Mouse (Mus musculus) intestine, embryonic 16.5 days (tissue): ENCODE results near the gene Gramd1a. TPM values are rescaled to one million over a fixed set of nuclear protein-coding genes. Genes with fewer than 3 reads are reported as not detected.

Experiments used
- ATAC-seq: fragments of 200-750 bp; cut with Nextera tagmentation; 2 replicates; pipeline ENCODE4 v1.8.0; 2017; ENCODE audit warnings: moderate TSS enrichment, moderate library complexity
- H3K27ac ChIP-seq: fragments of 300-500 bp; sonication (generic); 2 replicates; pipeline ENCODE4 v1.5.1; 2014; ENCODE audit warnings: mild to moderate bottlenecking, low read length
- H3K27me3 ChIP-seq: fragments of 300-500 bp; sonication (generic); replicated peaks from 2 replicates; pipeline ENCODE4 v1.6.1; 2014; ENCODE audit warnings: low read length, control low read depth, mixed read lengths; ENCODE audit not compliant: control insufficient read depth, insufficient read depth
- H3K36me3 ChIP-seq: fragments of 300-500 bp; sonication (generic); 2 replicates; pipeline ENCODE4 v1.6.1; 2014; ENCODE audit warnings: low read length, control low read depth; ENCODE audit not compliant: control insufficient read depth, insufficient read depth
- H3K4me1 ChIP-seq: fragments of 300-500 bp; sonication (generic); 2 replicates; pipeline ENCODE4 v1.6.1; 2014; ENCODE audit warnings: low read length, control low read depth, mixed read lengths; ENCODE audit not compliant: control insufficient read depth, insufficient read depth
- H3K4me2 ChIP-seq: fragments of 300-500 bp; sonication (generic); 2 replicates; pipeline ENCODE4 v1.6.1; 2014; ENCODE audit warnings: low read depth, low read length, control low read depth
- H3K4me3 ChIP-seq: fragments of 300-500 bp; sonication (generic); 2 replicates; pipeline ENCODE4 v1.5.1; 2014; ENCODE audit warnings: mild to moderate bottlenecking, low read length
- H3K9ac ChIP-seq: fragments of 300-500 bp; sonication (generic); 2 replicates; pipeline ENCODE4 v1.6.1; 2014; ENCODE audit warnings: low read depth, low read length
- H3K9me3 ChIP-seq: fragments of 300-500 bp; sonication (generic); 2 replicates; pipeline ENCODE4 v1.6.1; 2016; ENCODE audit warnings: low read length, control low read depth; ENCODE audit not compliant: control insufficient read depth
- WGBS: fragments of 180-500 bp; shearing (Covaris S2); extraction: QIAGEN DNeasy Blood & Tissue Kit; methylation state at CpG from one replicate; pipeline ENCODE4 v1.1.7; 2014; 5-methylcytosine and 5-hydroxymethylcytosine counted together
- polyA plus RNA-seq: library from polyadenylated mRNA; unstranded; fragments of >200 nt; fragmentation: Nextera tagmentation; extraction: Ambion mirVana; gene quantifications from 2 replicates; pipeline ENCODE4 v1.2.1, GENCODE M21; 2015

The Gramd1a gene
- polyA plus RNA-seq, 1 experiment from 2014 or later = 39.7 TPM

DNA sequence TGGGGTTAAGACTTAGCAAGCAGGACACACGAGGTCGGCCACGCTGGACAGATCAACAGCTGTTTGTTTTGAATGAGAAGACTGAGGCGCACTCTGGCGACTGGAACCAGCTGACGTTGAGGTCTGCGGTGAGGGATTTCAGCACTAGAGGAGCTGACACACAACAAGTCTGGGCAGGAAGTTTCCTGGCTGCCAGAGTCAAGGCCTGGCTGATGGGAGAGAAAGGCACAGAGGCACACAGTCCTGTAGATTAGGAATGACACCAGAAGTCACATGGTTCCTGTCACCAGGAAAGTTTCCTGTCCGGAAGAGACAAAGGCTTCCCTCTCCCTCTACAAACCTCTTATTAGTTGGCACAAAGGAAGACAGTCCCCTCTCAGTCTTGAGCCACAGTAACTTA lies 12.7 kb upstream of the Gramd1a start:
- ATAC-seq = no peak
- H3K36me3 ChIP-seq = no peaks in the 10 kb centered on the region
- no peak overlapping the region for H3K9ac ChIP-seq
- WGBS = 29% methylated on average over 8 of the region's 8 CpGs
- no peak overlapping the region for H3K4me2 ChIP-seq
- H3K4me3 ChIP-seq = no peak overlapping the region
- no peaks in the 10 kb centered on the region for H3K9me3 ChIP-seq
- no peaks in the 10 kb centered on the region for H3K27me3 ChIP-seq
- H3K4me1 ChIP-seq = no peaks in the 10 kb centered on the region
- no peak overlapping the region for H3K27ac ChIP-seq

DNA sequence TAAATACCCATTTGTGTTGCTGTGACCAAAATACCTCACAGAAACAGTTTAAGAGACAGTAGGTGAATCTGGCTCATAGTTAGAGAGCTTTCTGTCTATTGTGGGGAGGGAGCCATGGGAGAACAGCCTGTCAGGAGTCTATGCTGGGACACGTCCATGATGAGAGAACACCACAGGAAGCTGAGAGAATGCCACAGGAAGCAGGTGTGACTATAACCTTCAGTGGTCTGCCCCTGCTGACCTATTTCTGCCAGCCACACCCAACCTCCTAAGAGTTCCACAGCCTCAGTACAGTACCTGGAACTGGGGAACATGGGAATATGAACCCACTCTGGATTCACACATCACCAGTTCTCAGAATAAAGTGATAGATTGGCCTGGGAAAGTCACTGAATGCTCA lies 9.1 kb upstream of the Gramd1a start:
- Histone ChIP-seq H3K9me3 (no peaks in the 10 kb centered on the region), H3K4me3 (no peak overlapping the region), H3K36me3 (no peaks in the 10 kb centered on the region), H3K4me2 (no peak overlapping the region), H3K27ac (no peak overlapping the region), H3K4me1 (no peaks in the 10 kb centered on the region), H3K9ac (no peak overlapping the region), H3K27me3 (no peaks in the 10 kb centered on the region)
- no peak for ATAC-seq
- WGBS = 59% methylated on average over 1 of the region's 1 CpGs

GRCm38 (mm10) chr7:31163666-31164577 lies 8.2 kb upstream of the Gramd1a start:
- no peak overlapping the region for H3K4me2 ChIP-seq
- no peaks in the 10 kb centered on the region for H3K4me1 ChIP-seq
- no peak overlapping the region for H3K27ac ChIP-seq
- H3K9me3 ChIP-seq = no peaks in the 10 kb centered on the region
- no peaks in the 10 kb centered on the region for H3K36me3 ChIP-seq
- ATAC-seq = no peak
- no peak overlapping the region for H3K4me3 ChIP-seq
- H3K27me3 ChIP-seq = no peaks in the 10 kb centered on the region
- WGBS = 62% methylated on average over 3 of the region's 3 CpGs
- no peak overlapping the region for H3K9ac ChIP-seq

GRCm38 (mm10) chr7:31162324-31162723 lies 6.6 kb upstream of the Gramd1a start:
- WGBS = 64% methylated on average over 11 of the region's 11 CpGs
- H3K9ac ChIP-seq = no peak overlapping the region
- H3K4me2 ChIP-seq = no peak overlapping the region
- H3K36me3 ChIP-seq = no peaks in the 10 kb centered on the region
- no peaks in the 10 kb centered on the region for H3K4me1 ChIP-seq
- no peak for ATAC-seq
- no peak overlapping the region for H3K27ac ChIP-seq
- no peak overlapping the region for H3K4me3 ChIP-seq
- H3K27me3 ChIP-seq = no peaks in the 10 kb centered on the region
- H3K9me3 ChIP-seq = no peaks in the 10 kb centered on the region

DNA sequence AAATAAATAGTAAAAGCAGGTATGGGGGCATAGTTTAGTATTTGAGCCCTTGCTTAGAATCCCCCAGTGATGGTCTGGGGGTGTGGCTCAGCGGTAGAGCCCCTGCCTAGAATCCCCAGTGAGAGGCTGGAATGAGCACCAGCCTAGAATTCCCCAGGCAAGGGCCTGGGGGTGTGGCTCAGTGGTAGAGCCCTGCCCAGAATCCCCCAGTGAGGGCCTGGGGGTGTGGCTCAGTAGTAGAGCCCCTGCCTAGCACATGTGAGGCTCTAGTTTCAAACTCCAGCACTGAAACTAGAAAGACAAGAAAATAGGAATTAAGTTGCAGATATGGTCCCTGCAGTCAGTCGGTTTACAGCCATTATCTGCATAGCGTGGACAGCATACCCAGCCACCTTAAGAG lies 6.1 kb upstream of the Gramd1a start:
- Histone ChIP-seq H3K36me3 (no peaks in the 10 kb centered on the region), H3K9ac (no peak overlapping the region), H3K4me3 (no peak overlapping the region), H3K27ac (no peak overlapping the region), H3K27me3 (no peaks in the 10 kb centered on the region), H3K9me3 (no peaks in the 10 kb centered on the region), H3K4me2 (no peak overlapping the region), H3K4me1 (no peaks in the 10 kb centered on the region)
- no peak for ATAC-seq
- WGBS = 51% methylated on average over 3 of the region's 3 CpGs

- H3K4me3 ChIP-seq = no peak overlapping the region
- no peak overlapping the region for H3K27ac ChIP-seq
- no peak overlapping the region for H3K4me2 ChIP-seq
- H3K36me3 ChIP-seq = no peaks in the 10 kb centered on the region
- H3K27me3 ChIP-seq = no peaks in the 10 kb centered on the region
- ATAC-seq = no peak
- no peaks in the 10 kb centered on the region for H3K9me3 ChIP-seq
- H3K9ac ChIP-seq = no peak overlapping the region
- WGBS = 77% methylated on average over 3 of the region's 3 CpGs
- H3K4me1 ChIP-seq = no peaks in the 10 kb centered on the region
Observed at GRCm38 (mm10) chr7:31161246-31161645, 5.5 kb upstream of the Gramd1a start.

DNA sequence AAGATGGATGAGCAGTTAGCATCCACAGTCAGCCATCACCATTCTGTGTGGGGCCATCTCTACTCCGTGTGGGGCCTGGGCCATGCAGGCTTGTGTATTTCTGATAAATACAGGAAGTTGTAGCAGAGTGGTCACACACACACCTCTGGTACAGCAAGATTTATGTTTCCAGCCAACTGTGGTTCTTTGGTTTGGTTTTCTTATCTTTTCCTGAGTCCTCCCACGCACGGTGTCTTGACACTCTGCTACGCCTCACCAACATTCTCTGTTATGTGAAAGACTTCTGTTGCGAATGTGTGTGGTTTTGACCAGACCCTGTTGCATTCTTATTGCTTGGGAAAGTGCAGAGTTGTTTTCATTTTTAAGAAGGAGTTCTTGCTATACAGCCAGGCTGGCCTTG lies 5.1 kb upstream of the Gramd1a start:
- 57% methylated on average over 5 of the region's 5 CpGs for WGBS
- no peak for ATAC-seq
- H3K27me3 ChIP-seq = no peaks in the 10 kb centered on the region
- H3K9me3 ChIP-seq = no peaks in the 10 kb centered on the region
- no peak overlapping the region for H3K9ac ChIP-seq
- no peak overlapping the region for H3K4me3 ChIP-seq
- H3K4me2 ChIP-seq = no peak overlapping the region
- no peaks in the 10 kb centered on the region for H3K4me1 ChIP-seq
- no peaks in the 10 kb centered on the region for H3K36me3 ChIP-seq
- no peak overlapping the region for H3K27ac ChIP-seq

- no peaks in the 10 kb centered on the region for H3K27me3 ChIP-seq
- no peaks in the 10 kb centered on the region for H3K36me3 ChIP-seq
- no peak overlapping the region for H3K9ac ChIP-seq
- WGBS = 39% methylated on average over 19 of the region's 19 CpGs
- peaks cover 10% of the 10 kb centered on the region; the same call in 1 of the 2 replicates for H3K4me1 ChIP-seq
- H3K4me2 ChIP-seq = no peak overlapping the region
- ATAC-seq = no peak
- H3K9me3 ChIP-seq = no peaks in the 10 kb centered on the region
- no peak overlapping the region for H3K27ac ChIP-seq
- H3K4me3 ChIP-seq = no peak overlapping the region
Observed at GRCm38 (mm10) chr7:31156034-31156928, 585 bp upstream of the Gramd1a start.

- Histone ChIP-seq H3K4me1 (peaks cover 21% of the 10 kb centered on the region), H3K27me3 (no peaks in the 10 kb centered on the region), H3K36me3 (no peaks in the 10 kb centered on the region), H3K9ac (no peak overlapping the region), H3K27ac (no peak overlapping the region), H3K9me3 (no peaks in the 10 kb centered on the region), H3K4me2 (no peak overlapping the region), H3K4me3 (no peak overlapping the region)
- 89% methylated on average over 6 of the region's 6 CpGs for WGBS
- no peak for ATAC-seq
Observed at GRCm38 (mm10) chr7:31153536-31154320, 2.0 kb downstream of the Gramd1a start.
